Mouse (Mus musculus): ENCODE results near the gene Tmem123. TPM values are rescaled to one million over a fixed set of nuclear protein-coding genes. Genes with fewer than 3 reads are reported as not detected.
A peak's percentile ranks its signal among the peaks of the same experiment; 100 is the strongest.

The Tmem123 gene
- polyA plus RNA-seq, 1 experiment from 2014 or later = 133 TPM

GRCm38 (mm10) chr9:7755889-7756423 is 7.9 kb upstream of the Tmem123 start:
- no peak overlapping the region for H3K9ac ChIP-seq (ENCODE audit: low read depth, low read length)
- no peak overlapping the region for H3K4me3 ChIP-seq (ENCODE audit: low read depth, low read length)
- no peak for DNase-seq (ENCODE audit: low spot score)
- no peak overlapping the region for H3K27ac ChIP-seq (ENCODE audit: low read depth, low read length)
- H3K27me3 ChIP-seq (ENCODE audit: control insufficient read depth, insufficient read depth, low read length) = no peaks in the 10 kb centered on the region
- 87% methylated on average over 2 of the region's 2 CpGs for WGBS
- no peaks in the 10 kb centered on the region for H3K4me1 ChIP-seq (replicated peaks; ENCODE audit: control insufficient read depth, insufficient read depth, low read length)
- no peak overlapping the region for H3K4me2 ChIP-seq (replicated peaks; ENCODE audit: low read depth, low read length)
- H3K36me3 ChIP-seq (ENCODE audit: control insufficient read depth, insufficient read depth, low read length) = no peaks in the 10 kb centered on the region
- no peaks in the 10 kb centered on the region for H3K9me3 ChIP-seq (ENCODE audit: control insufficient read depth, low read length)
- ATAC-seq (ENCODE audit: low FRiP score) = no peak

- no peak overlapping the region for H3K27ac ChIP-seq (ENCODE audit: low read depth, low read length)
- H3K36me3 ChIP-seq (ENCODE audit: control insufficient read depth, insufficient read depth, low read length) = no peaks in the 10 kb centered on the region
- 30% methylated on average over 17 of the region's 17 CpGs for WGBS
- no peak for DNase-seq (ENCODE audit: low spot score)
- no peak overlapping the region for H3K4me2 ChIP-seq (replicated peaks; ENCODE audit: low read depth, low read length)
- ATAC-seq (ENCODE audit: low FRiP score) = no peak
- 0 out of 2 replicates have a peak, but pooled peaks cover 5% of the 10 kb centered on the region for H3K27me3 ChIP-seq (ENCODE audit: control insufficient read depth, insufficient read depth, low read length)
- H3K4me1 ChIP-seq (replicated peaks; ENCODE audit: control insufficient read depth, insufficient read depth, low read length) = no peaks in the 10 kb centered on the region
- no peaks in the 10 kb centered on the region for H3K9me3 ChIP-seq (ENCODE audit: control insufficient read depth, low read length)
- H3K4me3 ChIP-seq (ENCODE audit: low read depth, low read length) = no peak overlapping the region
- no peak overlapping the region for H3K9ac ChIP-seq (ENCODE audit: low read depth, low read length)
Observed at GRCm38 (mm10) chr9:7761906-7762455, 1.9 kb upstream of the Tmem123 start.

- Histone ChIP-seq H3K4me2 (replicated peaks; ENCODE audit: low read depth, low read length) (no peak overlapping the region), H3K9ac (ENCODE audit: low read depth, low read length) (no peak overlapping the region), H3K4me1 (replicated peaks; ENCODE audit: control insufficient read depth, insufficient read depth, low read length) (no peaks in the 10 kb centered on the region), H3K9me3 (ENCODE audit: control insufficient read depth, low read length) (no peaks in the 10 kb centered on the region), H3K27me3 (ENCODE audit: control insufficient read depth, insufficient read depth, low read length) (0 out of 2 replicates have a peak, but pooled peaks cover 5% of the 10 kb centered on the region), H3K4me3 (ENCODE audit: low read depth, low read length) (no peak overlapping the region), H3K36me3 (ENCODE audit: control insufficient read depth, insufficient read depth, low read length) (no peaks in the 10 kb centered on the region), H3K27ac (ENCODE audit: low read depth, low read length) (no peak overlapping the region)
- ATAC-seq (ENCODE audit: low FRiP score) = no peak
- no peak for DNase-seq (ENCODE audit: low spot score)
- 82% methylated on average over 3 of the region's 3 CpGs for WGBS
Observed at GRCm38 (mm10) chr9:7762741-7763140, 1.1 kb upstream of the Tmem123 start.

- Histone ChIP-seq H3K9me3 (ENCODE audit: control insufficient read depth, low read length) (no peaks in the 10 kb centered on the region), H3K4me3 (ENCODE audit: low read depth, low read length) (peak overlapping the region; percentile 78), H3K27me3 (ENCODE audit: control insufficient read depth, insufficient read depth, low read length) (0 out of 2 replicates have a peak, but pooled peaks cover 5% of the 10 kb centered on the region), H3K9ac (ENCODE audit: low read depth, low read length) (peak overlapping the region; percentile 79), H3K4me1 (replicated peaks; ENCODE audit: control insufficient read depth, insufficient read depth, low read length) (no peaks in the 10 kb centered on the region), H3K36me3 (ENCODE audit: control insufficient read depth, insufficient read depth, low read length) (no peaks in the 10 kb centered on the region), H3K4me2 (replicated peaks; ENCODE audit: low read depth, low read length) (peak overlapping the region; percentile 64), H3K27ac (ENCODE audit: low read depth, low read length) (peak overlapping the region; percentile 73)
- under 1% methylated on average over 14 of the region's 14 CpGs for WGBS
- DNase-seq (ENCODE audit: low spot score) = peak; percentile 74
- ATAC-seq (ENCODE audit: low FRiP score) = peak; percentile 47
Observed at GRCm38 (mm10) chr9:7764463-7764871, 626 bp downstream of the Tmem123 start.

GRCm38 (mm10) chr9:7765236-7765635 is 1.4 kb downstream of the Tmem123 start:
- H3K4me2 ChIP-seq (replicated peaks; ENCODE audit: low read depth, low read length) = peak overlapping the region; percentile 64
- no peaks in the 10 kb centered on the region for H3K36me3 ChIP-seq (ENCODE audit: control insufficient read depth, insufficient read depth, low read length)
- WGBS = 73% methylated on average over 3 of the region's 3 CpGs
- no peaks in the 10 kb centered on the region for H3K4me1 ChIP-seq (replicated peaks; ENCODE audit: control insufficient read depth, insufficient read depth, low read length)
- no peak for DNase-seq (ENCODE audit: low spot score)
- 0 out of 2 replicates have a peak, but pooled peaks cover 5% of the 10 kb centered on the region for H3K27me3 ChIP-seq (ENCODE audit: control insufficient read depth, insufficient read depth, low read length)
- H3K27ac ChIP-seq (ENCODE audit: low read depth, low read length) = no peak overlapping the region
- peak overlapping the region; percentile 78 for H3K4me3 ChIP-seq (ENCODE audit: low read depth, low read length)
- no peak for ATAC-seq (ENCODE audit: low FRiP score)
- H3K9ac ChIP-seq (ENCODE audit: low read depth, low read length) = 0 out of 2 replicates have a peak overlapping the region, but pooled peaks have one; percentile 7
- no peaks in the 10 kb centered on the region for H3K9me3 ChIP-seq (ENCODE audit: control insufficient read depth, low read length)

GRCm38 (mm10) chr9:7766582-7766981 is 2.7 kb downstream of the Tmem123 start:
- no peak for DNase-seq (ENCODE audit: low spot score)
- ATAC-seq (ENCODE audit: low FRiP score) = no peak
- 0 out of 2 replicates have a peak, but pooled peaks cover 5% of the 10 kb centered on the region for H3K27me3 ChIP-seq (ENCODE audit: control insufficient read depth, insufficient read depth, low read length)

GRCm38 (mm10) chr9:7767526-7767925 is 3.7 kb downstream of the Tmem123 start:
- H3K9ac ChIP-seq (ENCODE audit: low read depth, low read length) = no peak overlapping the region
- no peak overlapping the region for H3K4me3 ChIP-seq (ENCODE audit: low read depth, low read length)
- H3K4me2 ChIP-seq (replicated peaks; ENCODE audit: low read depth, low read length) = no peak overlapping the region
- 11% methylated on average over 2 of the region's 2 CpGs for WGBS
- ATAC-seq (ENCODE audit: low FRiP score) (peak; percentile 13; the same call in 1 of the 2 replicates), DNase-seq (ENCODE audit: low spot score) (peak; percentile 67)
- 0 out of 2 replicates have a peak, but pooled peaks cover 3% of the 10 kb centered on the region for H3K27me3 ChIP-seq (ENCODE audit: control insufficient read depth, insufficient read depth, low read length)
- H3K36me3 ChIP-seq (ENCODE audit: control insufficient read depth, insufficient read depth, low read length) = no peaks in the 10 kb centered on the region
- no peaks in the 10 kb centered on the region for H3K4me1 ChIP-seq (replicated peaks; ENCODE audit: control insufficient read depth, insufficient read depth, low read length)
- H3K27ac ChIP-seq (ENCODE audit: low read depth, low read length) = no peak overlapping the region
- no peaks in the 10 kb centered on the region for H3K9me3 ChIP-seq (ENCODE audit: control insufficient read depth, low read length)

More at GRCm38 (mm10) chr9:7766582-7766981, 2.7 kb downstream of the Tmem123 start:
- Histone ChIP-seq H3K4me3 (ENCODE audit: low read depth, low read length) (no peak overlapping the region), H3K27ac (ENCODE audit: low read depth, low read length) (no peak overlapping the region), H3K9ac (ENCODE audit: low read depth, low read length) (no peak overlapping the region), H3K4me1 (replicated peaks; ENCODE audit: control insufficient read depth, insufficient read depth, low read length) (no peaks in the 10 kb centered on the region), H3K4me2 (replicated peaks; ENCODE audit: low read depth, low read length) (no peak overlapping the region), H3K36me3 (ENCODE audit: control insufficient read depth, insufficient read depth, low read length) (no peaks in the 10 kb centered on the region), H3K9me3 (ENCODE audit: control insufficient read depth, low read length) (no peaks in the 10 kb centered on the region)
- WGBS = 82% methylated on average over 3 of the region's 3 CpGs

GRCm38 (mm10) chr9:7769081-7769480 is 5.2 kb downstream of the Tmem123 start:
- Histone ChIP-seq H3K27ac (ENCODE audit: low read depth, low read length) (no peak overlapping the region), H3K36me3 (ENCODE audit: control insufficient read depth, insufficient read depth, low read length) (no peaks in the 10 kb centered on the region), H3K4me1 (replicated peaks; ENCODE audit: control insufficient read depth, insufficient read depth, low read length) (no peaks in the 10 kb centered on the region)

GRCm38 (mm10) chr9:7769491-7769890 is 5.7 kb downstream of the Tmem123 start:
- Histone ChIP-seq H3K4me3 (ENCODE audit: low read depth, low read length) (no peak overlapping the region), H3K9ac (ENCODE audit: low read depth, low read length) (no peak overlapping the region), H3K4me2 (replicated peaks; ENCODE audit: low read depth, low read length) (no peak overlapping the region), H3K4me1 (replicated peaks; ENCODE audit: control insufficient read depth, insufficient read depth, low read length) (no peaks in the 10 kb centered on the region), H3K27me3 (ENCODE audit: control insufficient read depth, insufficient read depth, low read length) (no peaks in the 10 kb centered on the region), H3K27ac (ENCODE audit: low read depth, low read length) (no peak overlapping the region), H3K9me3 (ENCODE audit: control insufficient read depth, low read length) (no peaks in the 10 kb centered on the region), H3K36me3 (ENCODE audit: control insufficient read depth, insufficient read depth, low read length) (no peaks in the 10 kb centered on the region)
- 91% methylated on average over 5 of the region's 5 CpGs for WGBS
- ATAC-seq (ENCODE audit: low FRiP score) = no peak
- DNase-seq (ENCODE audit: low spot score) = no peak

More at GRCm38 (mm10) chr9:7769081-7769480, 5.2 kb downstream of the Tmem123 start:
- Histone ChIP-seq H3K4me2 (replicated peaks; ENCODE audit: low read depth, low read length) (no peak overlapping the region), H3K9ac (ENCODE audit: low read depth, low read length) (no peak overlapping the region), H3K27me3 (ENCODE audit: control insufficient read depth, insufficient read depth, low read length) (no peaks in the 10 kb centered on the region), H3K4me3 (ENCODE audit: low read depth, low read length) (no peak overlapping the region), H3K9me3 (ENCODE audit: control insufficient read depth, low read length) (no peaks in the 10 kb centered on the region)
- ATAC-seq (ENCODE audit: low FRiP score) = no peak
- DNase-seq (ENCODE audit: low spot score) = no peak
- 74% methylated on average over 4 of the region's 4 CpGs for WGBS

Measured in hindbrain, embryonic 11.5 days (tissue).